Mouse (Mus musculus): ENCODE results near the gene Ube2m. TPM values are rescaled to one million over a fixed set of nuclear protein-coding genes. Genes with fewer than 3 reads are reported as not detected.

The Ube2m gene
- polyA plus RNA-seq, 1 experiment from 2014 or later, result 194 TPM

- peaks cover 23% of the 10 kb centered on the region for H3K27me3 ChIP-seq (ENCODE audit: control insufficient read depth, insufficient read depth, low read length)
- H3K9ac ChIP-seq (ENCODE audit: low read length), result peak overlapping the region; percentile 86
- ATAC-seq (ENCODE audit: insufficient read depth, low FRiP score, low TSS enrichment), result no peak
- no peaks in the 10 kb centered on the region; the same call in 1 of the 2 replicates for H3K9me3 ChIP-seq (ENCODE audit: control insufficient read depth, low read length)
- peak overlapping the region; percentile 97 for H3K27ac ChIP-seq (ENCODE audit: low read depth, low read length)
- H3K4me3 ChIP-seq (ENCODE audit: low read depth, low read length), result peak overlapping the region; percentile 78
- DNase-seq (ENCODE audit: low spot score), result no peak
- H3K4me2 ChIP-seq (ENCODE audit: low read depth), result peak overlapping the region; percentile 71
- H3K36me3 ChIP-seq (ENCODE audit: control insufficient read depth, insufficient read depth, low read length), result peaks cover 8% of the 10 kb centered on the region
- H3K4me1 ChIP-seq (ENCODE audit: control insufficient read depth, insufficient read depth, low read length), result peaks cover 15% of the 10 kb centered on the region
- WGBS, result 28% methylated on average over 15 of the region's 15 CpGs
These were observed 620 bp upstream of the Ube2m start for GRCm38 (mm10) chr7:13038621-13039169.

- Histone ChIP-seq H3K4me2 (ENCODE audit: low read depth) (peak overlapping the region; percentile 71), H3K9me3 (ENCODE audit: control insufficient read depth, low read length) (no peaks in the 10 kb centered on the region), H3K4me1 (ENCODE audit: control insufficient read depth, insufficient read depth, low read length) (peaks cover 19% of the 10 kb centered on the region), H3K27me3 (ENCODE audit: control insufficient read depth, insufficient read depth, low read length) (peaks cover 10% of the 10 kb centered on the region), H3K4me3 (ENCODE audit: low read depth, low read length) (peak overlapping the region; percentile 78), H3K9ac (ENCODE audit: low read length) (peak overlapping the region; percentile 86), H3K27ac (ENCODE audit: low read depth, low read length) (peak overlapping the region; percentile 97), H3K36me3 (ENCODE audit: control insufficient read depth, insufficient read depth, low read length) (peaks cover 8% of the 10 kb centered on the region)
- ATAC-seq (ENCODE audit: insufficient read depth, low FRiP score, low TSS enrichment) (0 out of 2 replicates have a peak, but pooled peaks have one; percentile 2), DNase-seq (ENCODE audit: low spot score) (peak; percentile 37)
- WGBS, result 2% methylated on average over 29 of the region's 33 CpGs
These were observed 709 bp downstream of the Ube2m start for GRCm38 (mm10) chr7:13037366-13037765.

GRCm38 (mm10) chr7:13036806-13037205 lies 1.3 kb downstream of the Ube2m start:
- Histone ChIP-seq H3K27ac (ENCODE audit: low read depth, low read length) (no peak overlapping the region; the same call in 1 of the 2 replicates), H3K9ac (ENCODE audit: low read length) (peak overlapping the region; percentile 86), H3K36me3 (ENCODE audit: control insufficient read depth, insufficient read depth, low read length) (peaks cover 8% of the 10 kb centered on the region), H3K4me1 (ENCODE audit: control insufficient read depth, insufficient read depth, low read length) (peaks cover 19% of the 10 kb centered on the region), H3K4me2 (ENCODE audit: low read depth) (peak overlapping the region; percentile 71), H3K4me3 (ENCODE audit: low read depth, low read length) (peak overlapping the region; percentile 78), H3K27me3 (ENCODE audit: control insufficient read depth, insufficient read depth, low read length) (0 out of 2 replicates have a peak, but pooled peaks cover 8% of the 10 kb centered on the region), H3K9me3 (ENCODE audit: control insufficient read depth, low read length) (no peaks in the 10 kb centered on the region)
- DNase-seq (ENCODE audit: low spot score), result no peak
- 58% methylated on average over 4 of the region's 4 CpGs for WGBS
- no peak for ATAC-seq (ENCODE audit: insufficient read depth, low FRiP score, low TSS enrichment)

- peaks cover 15% of the 10 kb centered on the region for H3K36me3 ChIP-seq (ENCODE audit: control insufficient read depth, insufficient read depth, low read length)
- H3K9ac ChIP-seq (ENCODE audit: low read length), result no peak overlapping the region
- DNase-seq (ENCODE audit: low spot score) (no peak), ATAC-seq (ENCODE audit: insufficient read depth, low FRiP score, low TSS enrichment) (no peak; the same call in 1 of the 2 replicates)
- WGBS, result 90% methylated on average over 17 of the region's 17 CpGs
- no peaks in the 10 kb centered on the region for H3K27me3 ChIP-seq (ENCODE audit: control insufficient read depth, insufficient read depth, low read length)
- peak overlapping the region; percentile 88; the same call in 1 of the 2 replicates for H3K27ac ChIP-seq (ENCODE audit: low read depth, low read length)
- H3K4me1 ChIP-seq (ENCODE audit: control insufficient read depth, insufficient read depth, low read length), result peaks cover 19% of the 10 kb centered on the region
- no peaks in the 10 kb centered on the region for H3K9me3 ChIP-seq (ENCODE audit: control insufficient read depth, low read length)
- H3K4me2 ChIP-seq (ENCODE audit: low read depth), result peak overlapping the region; percentile 79; the same call in 1 of the 2 replicates
- peak overlapping the region; percentile 56; the same call in 1 of the 2 replicates for H3K4me3 ChIP-seq (ENCODE audit: low read depth, low read length)
These were observed 2.7 kb downstream of the Ube2m start for GRCm38 (mm10) chr7:13035211-13035855.

- peak within 1 kb of the TSS; percentile 56 for H3K4me3 ChIP-seq (ENCODE audit: low read depth, low read length)
- H3K9ac ChIP-seq (ENCODE audit: low read length), result peak within 1 kb of the TSS; percentile 69
- DNase-seq (ENCODE audit: low spot score) (peak; percentile 96), ATAC-seq (ENCODE audit: insufficient read depth, low FRiP score, low TSS enrichment) (peak; percentile 69)
- H3K36me3 ChIP-seq (ENCODE audit: control insufficient read depth, insufficient read depth, low read length), result peaks cover 25% of the 10 kb centered on the region
- H3K27ac ChIP-seq (ENCODE audit: low read depth, low read length), result peak within 1 kb of the TSS; percentile 88
- H3K9me3 ChIP-seq (ENCODE audit: control insufficient read depth, low read length), result no peaks in the 10 kb centered on the region
- no peaks in the 10 kb centered on the region for H3K27me3 ChIP-seq (ENCODE audit: control insufficient read depth, insufficient read depth, low read length)
- peaks cover 19% of the 10 kb centered on the region for H3K4me1 ChIP-seq (ENCODE audit: control insufficient read depth, insufficient read depth, low read length)
- H3K4me2 ChIP-seq (ENCODE audit: low read depth), result peak within 1 kb of the TSS; percentile 79
- WGBS, result under 1% methylated on average over 45 of the region's 45 CpGs
These were observed 3.7 kb downstream of the Ube2m start, which contains the start of gene Chmp2a for GRCm38 (mm10) chr7:13034148-13034977. Chmp2a (minus strand) TSS chr7:13034807.

- peak overlapping the region; percentile 88 for H3K27ac ChIP-seq (ENCODE audit: low read depth, low read length)
- H3K36me3 ChIP-seq (ENCODE audit: control insufficient read depth, insufficient read depth, low read length), result peaks cover 33% of the 10 kb centered on the region
- ATAC-seq (ENCODE audit: insufficient read depth, low FRiP score, low TSS enrichment) (no peak), DNase-seq (ENCODE audit: low spot score) (no peak)
- peak overlapping the region; percentile 69 for H3K9ac ChIP-seq (ENCODE audit: low read length)
- H3K27me3 ChIP-seq (ENCODE audit: control insufficient read depth, insufficient read depth, low read length), result no peaks in the 10 kb centered on the region
- WGBS, result 52% methylated on average over 13 of the region's 13 CpGs
- no peaks in the 10 kb centered on the region for H3K9me3 ChIP-seq (ENCODE audit: control insufficient read depth, low read length)
- H3K4me1 ChIP-seq (ENCODE audit: control insufficient read depth, insufficient read depth, low read length), result peaks cover 14% of the 10 kb centered on the region
- H3K4me3 ChIP-seq (ENCODE audit: low read depth, low read length), result peak overlapping the region; percentile 56
- H3K4me2 ChIP-seq (ENCODE audit: low read depth), result peak overlapping the region; percentile 79
These were observed 4.5 kb downstream of the Ube2m start for GRCm38 (mm10) chr7:13033451-13034147.

GRCm38 (mm10) chr7:13032541-13032940 lies 5.5 kb downstream of the Ube2m start:
- Histone ChIP-seq H3K9ac (ENCODE audit: low read length) (no peak overlapping the region), H3K36me3 (ENCODE audit: control insufficient read depth, insufficient read depth, low read length) (peaks cover 42% of the 10 kb centered on the region)

GRCm38 (mm10) chr7:13031983-13032382 lies 6.1 kb downstream of the Ube2m start:
- DNase-seq (ENCODE audit: low spot score) (no peak), ATAC-seq (ENCODE audit: insufficient read depth, low FRiP score, low TSS enrichment) (no peak)
- Histone ChIP-seq H3K27ac (ENCODE audit: low read depth, low read length) (no peak overlapping the region), H3K36me3 (ENCODE audit: control insufficient read depth, insufficient read depth, low read length) (peaks cover 46% of the 10 kb centered on the region), H3K4me1 (ENCODE audit: control insufficient read depth, insufficient read depth, low read length) (peaks cover 14% of the 10 kb centered on the region; the same call in 1 of the 2 replicates), H3K4me2 (ENCODE audit: low read depth) (no peak overlapping the region), H3K4me3 (ENCODE audit: low read depth, low read length) (no peak overlapping the region), H3K27me3 (ENCODE audit: control insufficient read depth, insufficient read depth, low read length) (no peaks in the 10 kb centered on the region), H3K9ac (ENCODE audit: low read length) (no peak overlapping the region), H3K9me3 (ENCODE audit: control insufficient read depth, low read length) (no peaks in the 10 kb centered on the region)
- WGBS, result 95% methylated on average over 2 of the region's 2 CpGs

More at GRCm38 (mm10) chr7:13032541-13032940, 5.5 kb downstream of the Ube2m start:
- Histone ChIP-seq H3K4me1 (ENCODE audit: control insufficient read depth, insufficient read depth, low read length) (peaks cover 14% of the 10 kb centered on the region; the same call in 1 of the 2 replicates), H3K4me3 (ENCODE audit: low read depth, low read length) (0 out of 2 replicates have a peak overlapping the region, but pooled peaks have one; percentile 8), H3K9me3 (ENCODE audit: control insufficient read depth, low read length) (no peaks in the 10 kb centered on the region), H3K4me2 (ENCODE audit: low read depth) (no peak overlapping the region), H3K27ac (ENCODE audit: low read depth, low read length) (no peak overlapping the region), H3K27me3 (ENCODE audit: control insufficient read depth, insufficient read depth, low read length) (no peaks in the 10 kb centered on the region)
- DNase-seq (ENCODE audit: low spot score) (no peak), ATAC-seq (ENCODE audit: insufficient read depth, low FRiP score, low TSS enrichment) (no peak)
- 93% methylated on average over 7 of the region's 7 CpGs for WGBS
